Mouse (Mus musculus): ENCODE data around the gene Ankrd50.

Gene Ankrd50

GRCm38 (mm10) chr3:38460250-38460624 lies 24.4 kb downstream of the Ankrd50 start:
- Histone ChIP-seq H3K9me3 (ENCODE audit: low read length) (no peaks in the 10 kb centered on the region), H3K36me3 (ENCODE audit: insufficient read depth, low read length) (peaks cover 37% of the 10 kb centered on the region), H3K4me1 (replicated peaks; ENCODE audit: low read depth, low read length) (peaks cover 16% of the 10 kb centered on the region), H3K27me3 (ENCODE audit: insufficient read depth, low read length) (no peaks in the 10 kb centered on the region), H3K4me3 (replicated peaks; ENCODE audit: low read length) (no peak overlapping the region)
- TF ChIP-seq NANOG (IDR thresholded peaks at IDR 0.05; ENCODE audit: borderline replicate concordance, low read length): no peak
- TF ChIP-seq CTCF (conservative IDR thresholded peaks at IDR 0.05; ENCODE audit: low read length): no peak
- TF ChIP-seq POU5F1 (IDR thresholded peaks at IDR 0.05; ENCODE audit: borderline replicate concordance, low read length): no peak

GRCm38 (mm10) chr3:38459507-38460249 lies 25.0 kb downstream of the Ankrd50 start:
- no peaks in the 10 kb centered on the region for H3K9me3 ChIP-seq (ENCODE audit: low read length)
- H3K4me3 ChIP-seq (replicated peaks; ENCODE audit: low read length): no peak overlapping the region
- H3K4me1 ChIP-seq (replicated peaks; ENCODE audit: low read depth, low read length): peaks cover 17% of the 10 kb centered on the region
- peaks cover 42% of the 10 kb centered on the region for H3K36me3 ChIP-seq (ENCODE audit: insufficient read depth, low read length)
- H3K27me3 ChIP-seq (ENCODE audit: insufficient read depth, low read length): no peaks in the 10 kb centered on the region
- TF ChIP-seq POU5F1 (IDR thresholded peaks at IDR 0.05; ENCODE audit: borderline replicate concordance, low read length) (no peak), NANOG (IDR thresholded peaks at IDR 0.05; ENCODE audit: borderline replicate concordance, low read length) (no peak), CTCF (conservative IDR thresholded peaks at IDR 0.05; ENCODE audit: low read length) (no peak)

GRCm38 (mm10) chr3:38457041-38457440 lies 27.6 kb downstream of the Ankrd50 start:
- no peaks in the 10 kb centered on the region for H3K9me3 ChIP-seq (ENCODE audit: low read length)
- TF ChIP-seq NANOG (IDR thresholded peaks at IDR 0.05; ENCODE audit: borderline replicate concordance, low read length): no peak
- no peak for TF ChIP-seq CTCF (conservative IDR thresholded peaks at IDR 0.05; ENCODE audit: low read length)
- no peak for TF ChIP-seq POU5F1 (IDR thresholded peaks at IDR 0.05; ENCODE audit: borderline replicate concordance, low read length)
- peaks cover 17% of the 10 kb centered on the region for H3K4me1 ChIP-seq (replicated peaks; ENCODE audit: low read depth, low read length)
- no peaks in the 10 kb centered on the region for H3K27me3 ChIP-seq (ENCODE audit: insufficient read depth, low read length)
- H3K4me3 ChIP-seq (replicated peaks; ENCODE audit: low read length): no peak overlapping the region
- H3K36me3 ChIP-seq (ENCODE audit: insufficient read depth, low read length): peaks cover 47% of the 10 kb centered on the region

- peaks cover 52% of the 10 kb centered on the region for H3K36me3 ChIP-seq (ENCODE audit: insufficient read depth, low read length)
- no peaks in the 10 kb centered on the region for H3K27me3 ChIP-seq (ENCODE audit: insufficient read depth, low read length)
- H3K9me3 ChIP-seq (ENCODE audit: low read length): no peaks in the 10 kb centered on the region
- no peak for TF ChIP-seq CTCF (conservative IDR thresholded peaks at IDR 0.05; ENCODE audit: low read length)
- TF ChIP-seq POU5F1 (IDR thresholded peaks at IDR 0.05; ENCODE audit: borderline replicate concordance, low read length): no peak
- TF ChIP-seq NANOG (IDR thresholded peaks at IDR 0.05; ENCODE audit: borderline replicate concordance, low read length): no peak
- peaks cover 17% of the 10 kb centered on the region for H3K4me1 ChIP-seq (replicated peaks; ENCODE audit: low read depth, low read length)
- H3K4me3 ChIP-seq (replicated peaks; ENCODE audit: low read length): no peak overlapping the region
Observed at GRCm38 (mm10) chr3:38452199-38452598, 32.4 kb downstream of the Ankrd50 start.

GRCm38 (mm10) chr3:38446586-38446985 lies 38.1 kb downstream of the Ankrd50 start:
- H3K36me3 ChIP-seq (ENCODE audit: insufficient read depth, low read length): peaks cover 8% of the 10 kb centered on the region
- H3K9me3 ChIP-seq (ENCODE audit: low read length): no peaks in the 10 kb centered on the region
- H3K4me1 ChIP-seq (replicated peaks; ENCODE audit: low read depth, low read length): no peaks in the 10 kb centered on the region
- no peak overlapping the region for H3K4me3 ChIP-seq (replicated peaks; ENCODE audit: low read length)
- TF ChIP-seq CTCF (conservative IDR thresholded peaks at IDR 0.05; ENCODE audit: low read length) (no peak), POU5F1 (IDR thresholded peaks at IDR 0.05; ENCODE audit: borderline replicate concordance, low read length) (no peak)
- H3K27me3 ChIP-seq (ENCODE audit: insufficient read depth, low read length): no peaks in the 10 kb centered on the region

GRCm38 (mm10) chr3:38443875-38444274 lies 40.8 kb downstream of the Ankrd50 start:
- no peak overlapping the region for H3K4me3 ChIP-seq (replicated peaks; ENCODE audit: low read length)
- TF ChIP-seq CTCF (conservative IDR thresholded peaks at IDR 0.05; ENCODE audit: low read length) (no peak), POU5F1 (IDR thresholded peaks at IDR 0.05; ENCODE audit: borderline replicate concordance, low read length) (no peak), NANOG (IDR thresholded peaks at IDR 0.05; ENCODE audit: borderline replicate concordance, low read length) (no peak)
- no peaks in the 10 kb centered on the region for H3K9me3 ChIP-seq (ENCODE audit: low read length)
- H3K36me3 ChIP-seq (ENCODE audit: insufficient read depth, low read length): no peaks in the 10 kb centered on the region
- no peaks in the 10 kb centered on the region for H3K27me3 ChIP-seq (ENCODE audit: insufficient read depth, low read length)
- H3K4me1 ChIP-seq (replicated peaks; ENCODE audit: low read depth, low read length): no peaks in the 10 kb centered on the region

- H3K27me3 ChIP-seq (ENCODE audit: insufficient read depth, low read length): no peaks in the 10 kb centered on the region
- TF ChIP-seq POU5F1 (IDR thresholded peaks at IDR 0.05; ENCODE audit: borderline replicate concordance, low read length) (no peak), NANOG (IDR thresholded peaks at IDR 0.05; ENCODE audit: borderline replicate concordance, low read length) (no peak), CTCF (conservative IDR thresholded peaks at IDR 0.05; ENCODE audit: low read length) (no peak)
- no peaks in the 10 kb centered on the region for H3K4me1 ChIP-seq (replicated peaks; ENCODE audit: low read depth, low read length)
- no peaks in the 10 kb centered on the region for H3K36me3 ChIP-seq (ENCODE audit: insufficient read depth, low read length)
- no peak overlapping the region for H3K4me3 ChIP-seq (replicated peaks; ENCODE audit: low read length)
- H3K9me3 ChIP-seq (ENCODE audit: low read length): peaks cover under 1% of the 10 kb centered on the region; the same call in 1 of the 2 replicates
Observed at GRCm38 (mm10) chr3:38440564-38440991, 44.1 kb downstream of the Ankrd50 start.

GRCm38 (mm10) chr3:38436596-38436995 lies 48.0 kb downstream of the Ankrd50 start:
- Histone ChIP-seq H3K36me3 (ENCODE audit: insufficient read depth, low read length) (no peaks in the 10 kb centered on the region), H3K9me3 (ENCODE audit: low read length) (peaks cover 9% of the 10 kb centered on the region), H3K4me3 (replicated peaks; ENCODE audit: low read length) (no peak overlapping the region), H3K4me1 (replicated peaks; ENCODE audit: low read depth, low read length) (peaks cover 8% of the 10 kb centered on the region), H3K27me3 (ENCODE audit: insufficient read depth, low read length) (no peaks in the 10 kb centered on the region)
- TF ChIP-seq NANOG (IDR thresholded peaks at IDR 0.05; ENCODE audit: borderline replicate concordance, low read length): no peak
- TF ChIP-seq CTCF (conservative IDR thresholded peaks at IDR 0.05; ENCODE audit: low read length): no peak
- no peak for TF ChIP-seq POU5F1 (IDR thresholded peaks at IDR 0.05; ENCODE audit: borderline replicate concordance, low read length)

GRCm38 (mm10) chr3:38435828-38436227 lies 48.8 kb downstream of the Ankrd50 start:
- H3K4me1 ChIP-seq (replicated peaks; ENCODE audit: low read depth, low read length): peaks cover 8% of the 10 kb centered on the region
- H3K9me3 ChIP-seq (ENCODE audit: low read length): peaks cover 9% of the 10 kb centered on the region
- TF ChIP-seq POU5F1 (IDR thresholded peaks at IDR 0.05; ENCODE audit: borderline replicate concordance, low read length) (no peak), CTCF (conservative IDR thresholded peaks at IDR 0.05; ENCODE audit: low read length) (no peak), NANOG (IDR thresholded peaks at IDR 0.05; ENCODE audit: borderline replicate concordance, low read length) (no peak)
- no peaks in the 10 kb centered on the region for H3K27me3 ChIP-seq (ENCODE audit: insufficient read depth, low read length)
- H3K4me3 ChIP-seq (replicated peaks; ENCODE audit: low read length): no peak overlapping the region
- H3K36me3 ChIP-seq (ENCODE audit: insufficient read depth, low read length): no peaks in the 10 kb centered on the region

Measured in E14TG2a.4 (cell line).